Mouse (Mus musculus) lung, postnatal 25 days (tissue): ENCODE data around the gene Rpl32.

Experiments
- DNase-seq: peaks from one replicate; pipeline ENCODE4 v3.0.0; 2022; ENCODE audit warnings: low spot score

Rpl32 gene

DNA sequence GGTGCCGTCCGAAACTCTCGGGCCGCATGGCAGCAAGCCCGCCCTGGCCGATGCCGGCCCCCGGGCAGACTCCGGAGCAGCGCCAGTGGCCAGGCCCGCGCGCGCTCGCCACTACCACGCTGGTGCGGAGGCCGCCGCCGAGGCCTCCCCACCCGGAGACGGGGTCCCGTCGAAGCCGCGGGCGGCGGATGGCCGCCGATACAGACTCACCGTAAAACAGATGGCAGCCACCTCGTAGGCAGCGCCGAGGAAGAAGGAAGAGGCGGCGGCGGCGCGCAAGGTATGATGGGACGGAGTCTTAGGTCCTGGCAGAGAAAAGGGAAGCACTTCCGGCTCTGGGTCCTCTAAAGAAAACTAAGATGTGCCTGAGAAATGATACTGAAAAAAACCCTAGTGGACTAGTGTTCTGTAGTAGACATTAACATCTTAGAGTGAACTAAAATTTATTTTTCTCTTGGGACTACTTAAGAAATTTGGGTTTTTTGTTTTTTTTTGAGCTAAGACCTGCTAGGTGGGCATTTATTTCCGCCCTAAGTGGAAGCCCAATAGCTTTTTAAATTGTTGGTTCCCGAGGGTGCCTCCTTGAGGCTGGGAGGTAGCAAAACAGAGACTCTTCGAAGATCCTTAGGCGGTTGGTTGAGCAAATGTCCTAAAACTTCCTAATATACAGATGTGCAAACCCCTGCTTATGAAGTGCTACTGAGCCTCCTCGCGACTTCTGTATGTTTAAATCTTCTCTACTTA, at the start of gene Rpl32:
TSS of gene Rpl32 (minus strand) at position 260 of the 744 bp plus-strand sequence.
- peak; percentile 89 for DNase-seq

DNA sequence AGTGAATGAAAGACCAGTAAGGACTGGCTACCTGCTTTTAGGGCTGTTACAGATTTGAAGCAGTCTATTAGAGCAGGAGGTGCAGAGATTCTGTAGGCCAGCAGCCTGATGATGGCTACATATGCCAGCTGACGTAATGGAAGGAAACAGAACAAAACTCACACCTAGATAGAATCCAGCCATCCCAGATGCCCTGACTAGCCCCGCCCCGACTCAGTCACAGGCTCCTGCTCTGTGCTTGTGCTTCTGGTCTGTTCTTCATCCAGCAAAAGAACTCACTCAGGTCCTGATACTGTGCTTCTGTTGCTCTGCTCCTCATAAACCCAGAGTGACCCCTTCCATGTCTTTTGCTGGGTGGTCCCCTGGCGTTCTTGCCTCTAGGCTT, 47.8 kb upstream of the Rpl32 start:
- no peak for DNase-seq

DNA sequence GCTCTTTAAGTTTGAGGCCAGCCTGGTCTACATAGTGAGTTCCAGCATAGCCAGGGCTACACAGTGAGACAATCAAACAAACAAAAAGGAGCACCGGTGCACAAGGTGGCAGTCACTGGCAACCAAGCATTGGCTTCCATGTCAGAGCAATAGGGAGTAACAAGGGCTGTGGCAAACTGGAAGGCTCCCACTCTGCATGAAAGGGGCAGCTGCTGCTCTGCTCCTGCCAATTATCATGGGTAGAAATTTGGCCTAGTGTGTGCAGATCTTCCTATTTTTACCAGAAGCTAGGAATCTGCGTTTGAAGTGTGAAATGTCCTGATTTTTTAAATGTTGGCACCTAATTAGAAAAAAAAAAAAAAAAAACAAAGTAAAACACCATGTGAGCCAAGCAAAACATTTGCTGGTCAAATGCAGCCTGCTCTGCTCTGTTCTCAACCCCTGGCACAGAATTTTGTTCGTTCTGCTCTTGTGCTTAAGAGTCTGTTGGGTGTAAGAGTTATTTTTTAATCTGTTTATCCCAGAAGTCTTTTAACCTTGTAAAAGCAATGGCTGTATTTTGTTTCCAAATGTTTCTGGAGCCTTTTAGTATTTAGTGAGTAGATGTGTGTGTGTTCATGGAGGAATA, 47.3 kb upstream of the Rpl32 start:
- DNase-seq: no peak

DNA sequence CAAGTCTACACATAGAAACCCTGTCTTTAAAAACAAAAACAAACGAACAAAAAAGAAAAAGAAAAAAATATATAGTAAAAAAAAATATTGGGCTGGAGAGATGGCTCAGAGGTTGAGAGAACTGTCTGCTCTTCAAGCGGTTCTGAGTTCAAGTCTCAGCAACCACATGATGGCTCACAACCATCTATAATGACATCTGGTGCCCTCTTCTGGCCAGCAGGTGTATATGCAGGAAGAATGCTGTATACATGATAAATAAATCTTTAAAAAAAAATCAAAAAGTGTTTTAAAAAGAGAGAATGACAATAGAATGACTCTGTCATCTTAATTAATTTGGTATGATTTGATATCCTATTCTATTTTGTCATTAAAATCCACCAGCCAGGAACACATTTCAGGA, 45.9 kb upstream of the Rpl32 start:
- peak; percentile 26 for DNase-seq

DNA sequence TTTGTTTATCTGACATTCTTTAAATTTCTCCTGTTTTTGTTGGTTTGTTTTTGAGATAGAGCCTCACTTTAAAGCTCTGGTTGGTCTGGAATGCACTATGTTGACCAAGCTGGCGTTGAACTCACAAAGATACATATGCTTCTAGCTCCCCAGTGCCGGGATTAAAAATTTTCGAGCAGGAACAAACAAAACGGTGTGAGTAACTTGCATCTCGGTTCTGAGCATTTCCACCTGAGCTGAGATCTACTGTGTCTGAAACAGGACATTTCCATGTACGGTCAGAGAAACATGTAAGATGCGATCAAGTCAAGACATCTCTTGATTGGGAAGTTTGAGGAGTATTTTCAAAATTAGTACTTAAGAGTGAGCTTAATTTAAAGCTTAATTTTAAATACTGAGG, 45.4 kb upstream of the Rpl32 start:
- no peak for DNase-seq

DNA sequence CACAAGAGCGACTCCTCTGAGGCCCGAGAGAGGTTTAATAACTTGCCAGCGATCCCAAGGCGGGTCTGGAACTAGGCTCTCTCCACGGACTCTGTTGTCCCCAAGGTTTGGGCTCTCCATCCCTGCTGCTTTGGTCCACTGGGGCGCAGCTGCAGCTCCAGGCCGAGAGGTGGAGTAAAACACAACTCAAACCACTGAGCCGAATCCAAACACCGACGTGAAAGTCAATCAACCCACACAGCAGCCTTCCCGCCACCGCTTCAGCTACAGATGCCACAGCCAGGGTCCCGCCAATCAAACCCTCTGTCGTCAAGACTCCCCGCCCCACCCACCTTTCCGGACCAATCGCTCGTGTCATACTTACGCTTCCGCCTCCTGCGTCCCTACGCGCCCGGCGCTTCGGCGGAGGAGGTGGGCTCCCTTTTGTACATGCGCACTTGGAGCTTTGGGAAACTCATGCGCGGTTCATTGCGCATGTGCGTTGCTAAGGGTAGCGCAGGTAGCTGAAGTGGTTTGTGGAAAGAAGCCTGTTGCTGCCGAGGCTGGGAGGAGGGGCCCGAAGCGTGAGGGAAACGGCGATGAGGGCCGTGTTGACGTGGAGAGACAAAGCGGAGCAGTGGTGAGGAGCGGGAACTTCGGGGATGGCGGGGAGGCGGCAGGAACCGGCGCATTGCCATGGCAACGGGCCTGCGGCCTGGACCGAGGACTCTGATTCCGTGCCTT, 44.7 kb upstream of the Rpl32 start, which contains the start of the genes Mbd4 and Ift122:
TSS of gene Mbd4 (minus strand) at position 281 of the 723 bp plus-strand sequence.
TSS of gene Ift122 (plus strand) at position 380 of the 723 bp plus-strand sequence.
- peak; percentile 99 for DNase-seq

DNA sequence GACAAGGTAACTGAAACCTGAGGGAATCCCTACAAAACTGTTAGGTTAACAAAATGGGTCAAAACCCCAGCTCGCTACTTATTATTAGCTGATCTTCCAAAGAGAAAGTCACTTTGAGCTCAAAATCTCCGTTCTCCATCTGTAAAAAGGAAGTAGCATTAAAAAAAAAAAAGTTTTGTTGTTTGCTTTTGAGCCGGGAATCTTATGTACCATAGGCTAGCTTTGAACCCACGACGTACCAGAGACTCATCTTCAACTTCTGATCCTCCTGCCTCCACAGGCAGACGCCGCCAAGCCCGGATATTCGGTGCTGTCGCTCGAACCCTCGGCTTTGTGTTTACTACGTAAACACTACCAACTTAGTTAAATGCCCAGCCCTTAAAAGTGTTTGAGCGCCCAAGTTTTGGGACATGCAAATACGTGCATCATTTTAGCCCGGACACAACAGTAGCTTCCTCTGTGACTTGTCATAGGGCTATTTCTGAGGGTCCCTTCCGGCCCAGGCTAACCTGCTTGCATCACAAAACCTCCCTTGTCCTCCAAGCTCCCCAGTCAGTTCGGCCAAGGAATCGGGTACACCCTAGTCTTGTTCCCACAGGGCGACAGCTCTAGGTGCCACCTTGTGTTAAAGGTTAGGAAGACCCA, 44.0 kb upstream of the Rpl32 start:
- DNase-seq: no peak

DNA sequence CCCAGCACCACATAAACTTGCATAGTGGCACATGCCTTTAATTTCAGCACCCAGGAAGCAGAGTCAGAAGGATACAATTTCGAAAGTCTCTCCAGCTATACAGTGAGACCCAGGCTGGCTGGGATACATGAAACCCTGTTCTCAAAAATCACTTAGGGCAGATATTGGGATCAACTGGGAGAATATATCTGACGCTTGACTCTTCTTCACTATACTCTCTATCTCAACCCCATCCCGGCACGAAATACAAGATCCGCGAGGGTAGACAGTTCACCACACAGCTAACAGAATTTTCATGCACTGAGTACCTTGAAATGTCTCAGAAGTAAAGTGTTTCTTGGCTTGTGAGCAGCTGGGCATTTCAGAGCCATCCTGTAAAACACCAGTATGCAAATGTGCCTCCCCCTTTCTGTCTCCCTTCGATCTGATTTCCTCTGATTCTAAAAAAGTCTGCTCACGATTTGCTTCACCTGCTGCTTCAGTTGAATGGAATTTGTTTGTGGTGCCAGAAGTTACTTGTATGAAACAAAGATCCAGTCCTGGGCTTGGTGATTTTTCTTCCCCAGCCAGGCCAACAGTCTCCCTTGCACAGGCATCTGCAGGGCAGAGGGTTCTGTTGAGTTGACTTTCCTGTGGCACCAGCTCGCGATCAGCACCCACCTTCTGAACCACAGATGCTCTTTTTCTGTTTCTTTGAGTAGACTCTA, 40.2 kb upstream of the Rpl32 start:
- no peak for DNase-seq

DNA sequence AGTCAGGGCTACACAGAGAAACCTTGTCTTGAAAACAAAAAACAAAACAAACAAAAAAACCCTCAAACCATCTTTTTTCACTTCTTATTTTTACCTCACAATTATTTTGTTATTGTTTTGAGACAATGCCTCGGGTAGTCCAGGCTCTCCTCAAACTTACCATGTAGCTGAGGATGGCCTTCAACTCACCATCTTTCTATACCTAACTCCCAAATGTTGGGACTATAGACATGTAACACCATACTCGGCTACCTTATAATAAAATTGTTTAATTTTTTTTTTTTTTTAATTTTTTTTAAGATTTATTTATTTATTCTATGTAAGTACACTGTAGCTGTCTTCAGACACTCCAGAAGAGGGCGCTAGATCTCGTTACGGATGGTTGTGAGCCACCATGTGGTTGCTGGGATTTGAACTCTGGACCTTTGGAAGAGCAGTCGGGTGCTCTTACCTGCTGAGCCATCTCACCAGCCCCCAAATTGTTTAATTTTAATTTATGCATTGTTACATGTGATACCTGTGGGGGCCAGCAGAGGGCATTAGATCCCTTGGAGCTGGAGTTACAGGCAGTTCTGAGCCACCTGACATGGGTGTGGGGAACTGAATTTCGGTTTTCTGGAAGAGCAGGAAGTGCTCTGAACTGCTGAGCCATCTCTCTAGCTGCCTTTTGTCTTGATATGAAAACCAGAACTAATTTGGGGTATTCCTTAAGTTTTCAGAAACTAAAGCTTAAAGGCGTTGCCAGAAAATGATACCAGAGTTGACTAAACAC, 38.3 kb upstream of the Rpl32 start:
- DNase-seq: peak; percentile 71

DNA sequence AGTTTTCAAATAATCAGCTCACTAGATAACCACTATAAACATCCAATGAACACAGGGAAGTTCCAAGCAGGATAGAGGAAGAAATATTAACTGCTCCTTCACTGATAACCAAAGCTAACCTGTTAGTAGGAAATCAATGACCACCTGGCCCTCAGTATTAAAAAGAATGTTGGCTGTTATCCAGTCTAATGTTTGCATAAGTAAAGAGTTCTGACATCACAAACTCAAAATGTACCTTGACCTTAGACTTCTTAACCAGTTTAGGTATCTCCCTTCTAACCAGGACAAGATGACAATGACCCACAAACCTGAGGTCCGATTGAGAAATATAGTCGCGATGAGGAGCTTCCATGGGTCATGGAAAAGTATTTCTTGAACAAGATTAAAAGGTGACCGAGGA, 36.5 kb upstream of the Rpl32 start:
- no peak for DNase-seq

DNA sequence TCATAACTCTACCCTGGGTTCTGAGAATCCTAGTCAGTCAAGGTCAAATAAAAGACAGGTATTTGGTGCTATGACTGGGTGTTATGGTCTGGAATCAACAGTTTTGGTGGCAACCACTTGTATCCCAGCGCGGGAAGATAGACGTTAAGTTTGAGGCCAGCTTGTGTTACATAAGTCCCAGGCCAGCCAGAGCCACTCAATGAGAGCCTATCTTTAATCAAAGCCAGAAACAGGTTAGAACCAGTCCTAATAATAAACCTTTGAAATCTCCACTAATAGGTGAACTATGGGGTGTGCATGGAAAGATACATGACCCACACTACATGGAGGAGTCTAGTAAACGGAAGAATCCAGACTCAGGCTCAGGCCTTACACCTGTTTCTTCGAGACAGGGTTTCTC, 30.2 kb upstream of the Rpl32 start:
- no peak for DNase-seq

DNA sequence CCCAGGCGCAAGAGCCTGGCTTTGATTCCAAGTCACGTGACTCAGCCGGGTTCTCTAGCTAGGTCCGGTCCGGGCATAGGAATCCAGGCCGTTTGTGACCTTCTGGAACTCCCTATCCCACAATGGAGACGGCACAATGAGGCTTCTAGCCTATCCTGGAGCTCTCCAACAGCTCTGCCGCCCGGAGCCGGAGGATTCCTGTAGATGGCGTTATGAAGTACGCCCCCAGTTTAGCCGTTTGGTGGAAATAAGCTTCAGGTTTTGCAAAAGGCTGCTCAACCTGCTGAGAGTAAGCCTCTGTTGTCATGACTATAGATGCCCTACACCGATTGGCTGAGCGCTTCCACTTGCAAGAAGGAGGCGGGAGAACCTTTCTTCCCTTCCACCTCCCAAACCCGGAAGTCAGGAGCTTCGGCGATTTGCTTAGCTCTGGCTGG, 29.6 kb upstream of the Rpl32 start, which contains the start of gene Efcab12:
TSS of gene Efcab12 (minus strand) at position 252 of the 437 bp plus-strand sequence.
- peak; percentile 85 for DNase-seq

DNA sequence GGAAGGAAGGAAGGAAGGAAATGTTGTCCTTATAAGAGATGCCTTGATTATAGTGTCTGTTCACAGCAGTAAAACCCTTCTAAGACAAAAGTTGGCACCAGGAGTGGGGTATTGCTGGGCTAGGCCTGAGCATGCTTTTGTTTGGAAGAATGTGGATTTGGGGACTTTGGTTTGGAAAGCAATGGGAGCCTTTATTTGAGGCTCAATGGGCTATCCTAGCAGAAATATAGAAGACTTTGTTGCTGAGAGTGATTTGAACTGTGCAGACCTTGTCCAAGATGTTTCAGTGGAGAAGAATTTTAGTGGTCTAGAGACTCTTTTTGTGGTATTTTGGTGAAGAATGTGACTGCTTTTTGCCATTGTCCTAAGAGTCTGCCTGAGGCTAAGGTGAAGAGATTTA, 25.3 kb upstream of the Rpl32 start:
- no peak for DNase-seq

DNA sequence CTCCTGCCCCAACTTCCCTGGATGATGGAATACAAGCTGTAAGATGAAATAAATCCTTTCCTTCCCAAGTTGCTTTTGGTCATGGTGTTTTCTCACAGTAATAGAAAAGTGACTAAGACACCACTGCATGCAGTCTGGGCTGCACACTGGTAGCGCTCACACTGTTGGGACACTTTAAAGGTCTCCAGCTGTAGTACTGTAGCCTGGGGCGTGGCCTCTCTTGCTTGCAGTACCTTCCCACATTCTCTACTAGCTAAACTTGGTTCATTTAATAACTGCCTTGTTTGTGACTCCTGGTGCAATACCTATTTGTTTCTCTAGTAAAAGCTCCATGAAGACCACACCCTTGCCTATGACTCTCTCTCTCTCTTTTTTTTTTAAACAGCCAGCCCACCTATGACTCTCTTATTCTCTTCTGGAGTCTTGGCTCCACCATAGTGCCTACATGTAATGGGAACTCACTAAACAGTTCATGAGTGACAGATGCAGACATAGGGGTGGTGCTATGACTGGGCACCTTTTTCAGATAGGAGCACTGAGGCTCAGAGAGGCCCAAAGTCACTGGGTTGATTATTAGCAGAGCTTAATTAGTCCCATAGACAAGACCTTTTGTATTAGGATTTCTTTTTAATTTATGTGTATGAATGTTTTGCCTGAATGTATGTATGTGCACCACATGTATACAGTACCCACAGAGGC, 23.8 kb upstream of the Rpl32 start:
- DNase-seq: no peak

DNA sequence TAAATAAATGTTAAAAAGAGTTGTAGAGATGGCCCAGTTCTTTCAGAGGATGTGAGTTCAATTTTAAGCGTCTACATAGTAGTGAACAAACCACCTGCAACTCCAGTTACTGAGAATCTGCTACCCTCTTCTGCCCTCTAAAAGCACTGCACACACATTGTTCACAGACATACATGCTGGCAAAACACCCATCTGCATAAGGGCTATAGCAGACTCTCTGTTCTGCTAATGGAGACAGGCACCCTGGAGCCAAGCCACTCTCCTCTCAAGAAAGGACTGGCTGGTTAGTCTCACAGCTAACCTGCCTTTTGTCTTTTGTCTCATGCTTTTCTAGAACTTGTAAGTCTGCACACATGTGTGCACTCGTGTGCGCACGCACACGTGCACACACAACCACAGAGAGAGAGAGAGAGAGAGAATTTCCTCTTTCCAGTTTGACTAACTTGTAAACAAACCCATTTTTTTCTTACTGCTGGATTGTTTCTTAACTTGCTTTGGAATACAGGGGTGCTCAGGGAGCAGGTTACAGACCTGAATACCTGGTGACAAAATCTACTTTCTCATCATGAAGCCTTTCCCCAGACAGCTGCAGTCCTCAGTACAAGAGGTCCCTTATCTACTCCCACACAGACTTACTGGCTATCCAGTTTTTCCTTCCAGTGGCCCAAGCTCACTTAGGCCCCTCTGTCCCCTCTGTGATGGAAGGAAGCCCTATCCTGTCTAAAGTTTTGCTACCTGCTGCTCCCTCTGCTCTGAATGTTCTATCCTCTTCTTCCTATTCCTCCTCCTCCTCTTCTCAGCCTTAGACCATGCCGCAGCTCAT, 22.4 kb upstream of the Rpl32 start:
- no peak for DNase-seq

DNA sequence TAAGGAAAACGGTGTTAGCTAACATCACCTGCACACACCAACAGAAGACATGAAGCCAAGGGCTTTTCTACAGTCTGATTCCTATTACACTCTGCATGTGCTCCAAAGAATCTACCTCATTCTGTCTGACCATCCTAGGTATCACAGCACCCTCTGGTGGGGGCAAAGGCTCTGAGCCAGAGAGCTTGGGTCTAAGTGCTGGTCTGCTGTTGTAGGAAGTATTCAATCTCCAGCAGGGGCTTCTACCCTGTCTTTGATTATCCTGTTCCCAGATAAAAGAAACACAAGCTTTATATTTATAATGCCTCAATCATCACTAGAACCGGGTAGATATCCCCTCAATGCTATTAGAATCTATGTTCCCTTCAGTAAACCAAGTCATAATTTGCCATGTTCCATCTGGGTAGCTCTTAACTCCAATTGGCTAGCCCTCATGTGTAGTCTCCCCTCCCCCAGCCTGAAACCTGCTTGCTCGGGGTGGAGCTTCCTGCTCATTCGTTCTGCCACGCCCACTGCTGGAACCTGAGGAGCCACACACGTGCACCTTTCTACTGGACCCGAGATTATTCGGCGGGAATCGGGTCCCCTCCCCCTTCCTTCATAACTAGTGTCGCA, 15.4 kb upstream of the Rpl32 start:
- DNase-seq: peak; percentile 35

DNA sequence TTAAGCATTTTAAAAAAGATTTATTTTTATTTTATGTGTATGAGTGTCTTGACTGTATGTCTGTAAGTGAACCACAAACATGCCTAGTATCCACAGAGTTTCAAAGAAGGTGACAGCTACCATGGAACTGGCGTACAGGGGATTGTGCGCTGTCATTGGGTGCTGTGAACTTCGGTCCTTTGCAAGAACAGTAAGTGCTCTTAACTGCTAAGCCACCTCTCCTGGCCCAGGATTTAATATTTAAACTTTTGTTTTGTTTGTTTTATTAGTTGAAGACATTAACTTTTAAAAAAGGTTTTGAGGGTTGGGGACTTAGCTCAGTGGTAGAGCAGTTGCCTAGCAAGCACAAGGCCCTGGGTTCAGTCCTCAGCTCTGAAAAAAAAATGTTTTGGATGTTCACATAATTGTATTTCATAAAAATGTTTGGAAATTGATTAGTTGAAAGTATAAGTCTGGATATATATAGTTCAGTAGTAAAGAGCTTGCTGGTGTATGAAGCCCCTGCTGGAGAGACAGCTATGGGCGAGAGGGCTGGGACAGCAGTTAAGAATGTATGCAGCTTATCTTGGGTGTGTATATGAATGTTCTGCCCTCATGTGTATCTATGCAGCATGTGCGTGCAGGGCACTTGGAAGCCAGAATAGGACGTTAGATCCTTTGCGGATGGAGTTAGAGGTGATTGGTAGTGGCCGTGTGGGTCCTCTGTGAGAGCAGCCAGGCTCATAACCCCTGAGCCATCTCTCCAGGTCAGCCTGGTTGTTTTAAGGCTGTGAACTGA, 12.9 kb upstream of the Rpl32 start:
- DNase-seq: no peak

DNA sequence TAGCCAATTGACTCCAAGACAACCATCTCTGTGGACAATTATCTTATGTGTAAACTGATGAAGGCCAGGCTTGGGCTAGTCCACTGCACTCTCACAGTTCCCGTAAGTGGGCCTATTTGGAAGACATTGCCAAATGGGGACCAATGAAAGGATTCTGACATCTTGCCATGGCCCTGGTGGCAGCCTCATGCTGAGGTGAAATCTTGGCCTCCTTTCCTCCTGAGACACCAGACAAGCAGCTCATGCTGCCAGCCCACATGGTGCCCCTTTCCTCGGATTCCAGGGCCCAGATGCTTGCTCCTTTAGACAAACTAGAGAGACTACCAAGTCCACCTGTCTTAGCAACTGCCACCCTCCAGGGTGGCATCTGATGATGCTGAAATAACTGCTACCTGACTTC, 9.6 kb upstream of the Rpl32 start:
- no peak for DNase-seq
